Mouse (Mus musculus): ENCODE measurements around the gene Deup1.

DNA sequence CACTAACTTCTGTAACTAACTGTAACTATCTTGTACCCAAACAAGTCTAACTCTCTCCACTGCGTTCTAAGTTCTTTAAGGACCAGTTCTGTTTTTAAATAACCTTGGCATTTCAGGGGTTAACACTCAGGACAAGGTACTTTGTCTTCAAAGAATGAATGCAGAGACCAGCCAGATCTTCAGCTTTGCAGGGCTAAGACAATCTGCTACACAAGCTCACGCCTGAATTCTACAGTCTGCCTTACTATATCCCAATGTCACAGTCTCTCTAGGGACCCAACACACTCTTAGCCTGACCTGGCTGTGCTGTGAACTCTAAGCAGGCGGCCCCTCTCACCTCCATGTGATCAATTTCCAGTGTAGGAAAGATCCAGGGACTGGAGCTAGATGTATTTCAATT lies 3.0 kb downstream of the Deup1 start:
- no peak for TF ChIP-seq CTCF (IDR thresholded peaks at IDR 0.05; ENCODE audit: borderline replicate concordance, extremely low read depth, insufficient read depth, insufficient read length)
- TF ChIP-seq POLR2A (IDR thresholded peaks at IDR 0.05; ENCODE audit: borderline replicate concordance, extremely low read depth, insufficient read depth, insufficient read length, poor library complexity, severe bottlenecking): no peak

Data from brain, embryonic 14.5 days (tissue).